Mouse (Mus musculus): ENCODE measurements at regions not wholly inside any gene's neighbourhood (a gene's known extent, or its start where the extent isn't known, plus 50 kb on each side); places are given as distances from the start of the nearest gene placed in this dataset.

DNA sequence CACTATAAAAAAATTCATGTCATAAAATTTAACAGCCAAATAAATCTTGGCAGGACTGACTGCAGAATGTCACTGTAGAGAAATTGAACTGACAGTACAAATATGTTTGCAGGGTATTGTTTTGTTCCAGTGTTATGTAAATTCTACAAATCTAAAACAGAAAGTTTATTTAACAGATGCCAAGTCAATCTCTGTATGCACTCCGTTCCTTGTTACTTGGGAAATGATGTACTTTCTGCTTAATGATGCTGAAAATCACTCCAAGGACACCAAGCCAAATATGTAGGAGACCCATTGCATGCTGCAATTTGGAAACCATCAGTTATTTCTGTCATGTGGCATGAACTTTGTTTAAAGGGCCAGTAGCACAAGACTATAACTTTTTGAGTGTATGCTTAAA is 182.3 kb upstream of the Neil3 start:
- ATAC-seq (ENCODE audit: low FRiP score, low TSS enrichment) (no peak), DNase-seq (ENCODE audit: low spot score) (no peak)
- Histone ChIP-seq H3K27ac (replicated peaks) (no peak overlapping the region), H3K9ac (ENCODE audit: low read length) (no peak overlapping the region), H3K9me3 (ENCODE audit: control insufficient read depth, low read length) (no peaks in the 10 kb centered on the region), H3K4me1 (replicated peaks; ENCODE audit: control insufficient read depth, insufficient read depth) (no peaks in the 10 kb centered on the region), H3K4me3 (ENCODE audit: low read depth, low read length) (no peak overlapping the region), H3K4me2 (replicated peaks; ENCODE audit: low read depth) (no peak overlapping the region), H3K36me3 (ENCODE audit: control insufficient read depth, insufficient read depth, low read length) (no peaks in the 10 kb centered on the region), H3K27me3 (ENCODE audit: control insufficient read depth, insufficient read depth, low read length) (no peaks in the 10 kb centered on the region)
- no peak for TF ChIP-seq CTCF (IDR thresholded peaks at IDR 0.05; ENCODE audit: low read depth)
- WGBS, result 36% methylated on average over 1 of the region's 1 CpGs

DNA sequence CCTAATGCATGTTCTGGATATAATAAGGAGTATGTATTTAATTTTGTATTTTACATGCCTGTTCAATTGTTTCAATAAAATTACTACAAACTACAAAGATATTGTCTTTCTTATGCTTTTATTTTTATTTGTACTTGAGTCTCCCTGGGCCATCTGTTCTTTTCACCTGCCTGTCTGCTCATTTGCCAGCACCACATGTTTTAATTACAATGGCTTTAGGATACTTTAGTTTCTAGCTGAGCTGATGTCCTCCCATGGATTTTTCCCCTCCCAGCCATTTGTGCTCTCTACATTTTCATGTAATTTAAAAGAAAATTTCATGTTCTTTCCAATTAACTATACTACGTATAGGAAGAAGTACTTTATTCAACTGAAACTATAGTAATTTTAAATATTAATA is 188.5 kb upstream of the Neil3 start:
- Histone ChIP-seq H3K4me1 (replicated peaks; ENCODE audit: control insufficient read depth, insufficient read depth) (no peaks in the 10 kb centered on the region), H3K27me3 (ENCODE audit: control insufficient read depth, insufficient read depth, low read length) (no peaks in the 10 kb centered on the region), H3K36me3 (ENCODE audit: control insufficient read depth, insufficient read depth, low read length) (no peaks in the 10 kb centered on the region), H3K4me2 (replicated peaks; ENCODE audit: low read depth) (no peak overlapping the region), H3K27ac (replicated peaks) (no peak overlapping the region), H3K9ac (ENCODE audit: low read length) (no peak overlapping the region), H3K4me3 (ENCODE audit: low read depth, low read length) (no peak overlapping the region), H3K9me3 (ENCODE audit: control insufficient read depth, low read length) (no peaks in the 10 kb centered on the region)
- ATAC-seq (ENCODE audit: low FRiP score, low TSS enrichment), result no peak
- DNase-seq (ENCODE audit: low spot score), result no peak
- WGBS, result 93% methylated on average over 1 of the region's 1 CpGs
- TF ChIP-seq CTCF (IDR thresholded peaks at IDR 0.05; ENCODE audit: low read depth) (no peak), EP300 (optimal IDR thresholded peaks at IDR 0.05) (no peak)

DNA sequence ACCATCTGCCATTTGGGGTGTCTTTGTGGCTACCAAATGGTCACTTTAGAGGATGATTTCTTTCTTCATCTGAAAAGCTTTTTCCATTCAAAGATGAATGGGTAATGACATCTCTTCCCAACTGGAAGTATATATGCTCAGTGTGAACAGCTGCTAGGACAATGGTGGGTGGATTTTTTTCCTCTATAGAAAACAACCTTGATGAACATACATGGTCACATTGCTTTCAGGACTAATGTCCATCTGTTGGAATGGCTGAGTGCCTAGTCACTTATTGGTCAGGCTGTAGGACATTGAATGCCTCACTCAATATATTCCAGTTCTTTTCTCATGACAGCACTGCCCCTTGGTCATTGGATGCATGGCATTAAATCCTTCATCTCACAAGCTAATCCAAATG is 209.0 kb upstream of the Neil3 start:
- no peak for ATAC-seq (ENCODE audit: low FRiP score, low TSS enrichment)
- H3K4me3 ChIP-seq (ENCODE audit: low read depth, low read length), result no peak overlapping the region
- no peaks in the 10 kb centered on the region for H3K9me3 ChIP-seq (ENCODE audit: control insufficient read depth, low read length)
- TF ChIP-seq CTCF (IDR thresholded peaks at IDR 0.05; ENCODE audit: low read depth), result no peak
- no peak for TF ChIP-seq EP300 (optimal IDR thresholded peaks at IDR 0.05)
- no peaks in the 10 kb centered on the region for H3K27me3 ChIP-seq (ENCODE audit: control insufficient read depth, insufficient read depth, low read length)
- no peak overlapping the region for H3K4me2 ChIP-seq (replicated peaks; ENCODE audit: low read depth)
- H3K9ac ChIP-seq (ENCODE audit: low read length), result no peak overlapping the region
- H3K4me1 ChIP-seq (replicated peaks; ENCODE audit: control insufficient read depth, insufficient read depth), result no peaks in the 10 kb centered on the region
- no peak for DNase-seq (ENCODE audit: low spot score)
- H3K36me3 ChIP-seq (ENCODE audit: control insufficient read depth, insufficient read depth, low read length), result no peaks in the 10 kb centered on the region
- H3K27ac ChIP-seq (replicated peaks), result no peak overlapping the region

DNA sequence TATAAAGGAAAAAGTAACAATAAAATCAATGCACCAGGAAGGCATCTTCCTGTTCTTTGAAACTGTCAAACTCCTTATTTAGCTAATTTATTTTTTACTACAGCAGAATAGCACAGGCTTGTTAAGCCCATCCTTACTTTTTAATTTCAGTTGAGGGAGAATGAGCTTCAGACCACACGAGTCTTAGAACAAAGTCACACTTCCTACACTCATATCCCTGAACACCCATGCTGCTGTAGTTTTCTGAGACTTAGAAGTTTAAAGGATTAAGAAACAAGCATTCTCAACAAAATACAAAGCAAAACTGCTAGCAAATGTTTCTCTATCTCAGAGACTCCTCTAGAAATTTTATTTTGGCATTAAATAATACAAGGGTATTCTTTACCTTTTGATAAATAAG is 208.8 kb upstream of the Vegfc start:
- H3K27me3 ChIP-seq (ENCODE audit: control insufficient read depth, insufficient read depth, low read length), result no peaks in the 10 kb centered on the region
- H3K36me3 ChIP-seq (ENCODE audit: control insufficient read depth, insufficient read depth, low read length), result no peaks in the 10 kb centered on the region
- H3K9ac ChIP-seq (ENCODE audit: low read length), result no peak overlapping the region
- 72% methylated on average over 1 of the region's 1 CpGs for WGBS
- ATAC-seq (ENCODE audit: low FRiP score, low TSS enrichment) (no peak), DNase-seq (ENCODE audit: low spot score) (no peak)
- H3K4me1 ChIP-seq (replicated peaks; ENCODE audit: control insufficient read depth, insufficient read depth), result no peaks in the 10 kb centered on the region
- no peak overlapping the region for H3K4me3 ChIP-seq (ENCODE audit: low read depth, low read length)
- H3K27ac ChIP-seq (replicated peaks), result no peak overlapping the region
- TF ChIP-seq CTCF (IDR thresholded peaks at IDR 0.05; ENCODE audit: low read depth) (no peak), EP300 (optimal IDR thresholded peaks at IDR 0.05) (no peak)
- H3K4me2 ChIP-seq (replicated peaks; ENCODE audit: low read depth), result no peak overlapping the region
- no peaks in the 10 kb centered on the region for H3K9me3 ChIP-seq (ENCODE audit: control insufficient read depth, low read length)

DNA sequence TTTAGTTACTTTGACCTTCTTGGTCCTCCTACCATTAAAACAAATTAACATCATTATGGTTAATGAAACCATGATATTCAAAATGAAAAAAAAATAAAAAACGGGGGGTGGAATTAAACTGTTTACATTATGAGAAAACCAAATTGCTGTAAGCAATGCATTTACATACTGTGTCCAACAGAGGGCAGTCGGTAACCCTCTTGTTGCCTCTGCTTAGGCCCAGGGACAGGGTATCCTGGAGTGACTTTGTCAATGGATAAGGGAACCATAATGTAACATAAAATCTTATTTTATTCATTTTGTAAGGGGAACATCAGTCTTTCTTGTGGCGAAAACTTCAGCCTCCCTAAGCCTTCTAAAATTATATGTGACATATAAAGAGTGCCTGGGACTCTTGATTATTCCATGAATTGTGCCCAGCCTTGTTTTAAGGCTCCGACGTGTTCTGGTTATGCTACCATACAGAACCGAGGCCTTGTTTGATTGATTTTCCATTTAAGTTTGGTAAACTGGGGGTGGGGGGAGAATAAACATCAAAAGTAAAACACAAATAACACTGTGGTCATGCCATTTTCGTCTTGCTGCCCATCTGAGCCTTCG is 207.3 kb upstream of the Vegfc start:
- Histone ChIP-seq H3K4me2 (replicated peaks; ENCODE audit: low read depth) (no peak overlapping the region), H3K27ac (replicated peaks) (no peak overlapping the region), H3K9ac (ENCODE audit: low read length) (no peak overlapping the region), H3K36me3 (ENCODE audit: control insufficient read depth, insufficient read depth, low read length) (no peaks in the 10 kb centered on the region), H3K4me3 (ENCODE audit: low read depth, low read length) (no peak overlapping the region), H3K9me3 (ENCODE audit: control insufficient read depth, low read length) (no peaks in the 10 kb centered on the region), H3K4me1 (replicated peaks; ENCODE audit: control insufficient read depth, insufficient read depth) (no peaks in the 10 kb centered on the region), H3K27me3 (ENCODE audit: control insufficient read depth, insufficient read depth, low read length) (no peaks in the 10 kb centered on the region)
- TF ChIP-seq CTCF (IDR thresholded peaks at IDR 0.05; ENCODE audit: low read depth), result peak; percentile 79
- TF ChIP-seq EP300 (optimal IDR thresholded peaks at IDR 0.05), result no peak
- DNase-seq (ENCODE audit: low spot score), result no peak
- 64% methylated on average over 8 of the region's 8 CpGs for WGBS
- no peak for ATAC-seq (ENCODE audit: low FRiP score, low TSS enrichment)

DNA sequence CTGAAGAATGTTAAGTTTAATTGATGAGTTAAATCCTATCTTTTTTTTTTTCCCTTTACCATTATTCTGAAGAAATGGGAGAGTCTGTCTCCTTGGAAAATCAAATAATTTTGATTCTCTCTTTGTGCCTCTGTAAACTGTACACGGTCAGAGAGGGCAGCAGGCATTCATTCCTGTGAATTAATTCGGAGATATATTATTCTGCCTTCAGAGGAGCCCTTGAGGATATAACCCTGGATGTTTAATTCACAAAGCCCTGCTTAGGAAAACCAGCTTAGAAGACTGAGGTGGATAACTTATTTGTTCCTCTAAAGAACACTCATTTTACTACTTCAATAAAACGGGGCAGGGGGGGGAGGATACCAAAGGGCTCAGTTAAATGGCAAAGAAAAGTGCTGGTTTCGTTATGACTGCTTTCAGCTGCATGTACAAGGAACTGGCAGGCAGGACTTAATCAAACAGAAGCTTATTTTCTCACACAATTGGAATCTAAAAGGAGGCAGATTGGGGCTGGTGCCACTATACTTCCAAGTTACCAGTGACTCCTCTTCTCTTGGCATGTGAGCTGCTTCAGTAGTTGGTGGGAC is 205.3 kb upstream of the Vegfc start:
- Histone ChIP-seq H3K9me3 (ENCODE audit: control insufficient read depth, low read length) (no peaks in the 10 kb centered on the region), H3K36me3 (ENCODE audit: control insufficient read depth, insufficient read depth, low read length) (no peaks in the 10 kb centered on the region), H3K27ac (replicated peaks) (no peak overlapping the region), H3K9ac (ENCODE audit: low read length) (no peak overlapping the region), H3K4me3 (ENCODE audit: low read depth, low read length) (no peak overlapping the region), H3K27me3 (ENCODE audit: control insufficient read depth, insufficient read depth, low read length) (no peaks in the 10 kb centered on the region), H3K4me2 (replicated peaks; ENCODE audit: low read depth) (no peak overlapping the region), H3K4me1 (replicated peaks; ENCODE audit: control insufficient read depth, insufficient read depth) (no peaks in the 10 kb centered on the region)
- 35% methylated on average over 4 of the region's 4 CpGs for WGBS
- no peak for TF ChIP-seq EP300 (optimal IDR thresholded peaks at IDR 0.05)
- DNase-seq (ENCODE audit: low spot score) (no peak), ATAC-seq (ENCODE audit: low FRiP score, low TSS enrichment) (no peak)
